Mouse (Mus musculus): ENCODE data around the gene Map7d2.
"Not testable (repeated sequence)": the region's sequence is repeated elsewhere in the genome, so short reads cannot be mapped to it uniquely, and the experiment has no call there.

The Map7d2 gene

GRCm38 (mm10) chrX:159414130-159414828 lies at the start of gene Map7d2:
TSS of gene Map7d2 (plus strand) at chrX:159414572.
- DNase-seq (ENCODE audit: low spot score in 2 of 2), result no peak

GRCm38 (mm10) chrX:159371831-159372752 lies 42.3 kb upstream of the Map7d2 start, which contains the start of gene Eif1ax:
TSS of gene Eif1ax (plus strand) at chrX:159372178.
- DNase-seq (ENCODE audit: low spot score in 2 of 2), result peak; percentile 73 to 82

GRCm38 (mm10) chrX:159372753-159373144 lies 41.6 kb upstream of the Map7d2 start:
- no peak for DNase-seq (ENCODE audit: low spot score in 2 of 2)

- DNase-seq (ENCODE audit: low spot score in 2 of 2), result no peak
These were observed 27.3 kb upstream of the Map7d2 start for GRCm38 (mm10) chrX:159387105-159387504.

- no peak for DNase-seq (ENCODE audit: low spot score in 2 of 2)
These were observed 25.4 kb upstream of the Map7d2 start for GRCm38 (mm10) chrX:159388953-159389352.

- no peak for DNase-seq (ENCODE audit: low spot score in 2 of 2)
These were observed 23.9 kb upstream of the Map7d2 start for GRCm38 (mm10) chrX:159390347-159390962.

DNA sequence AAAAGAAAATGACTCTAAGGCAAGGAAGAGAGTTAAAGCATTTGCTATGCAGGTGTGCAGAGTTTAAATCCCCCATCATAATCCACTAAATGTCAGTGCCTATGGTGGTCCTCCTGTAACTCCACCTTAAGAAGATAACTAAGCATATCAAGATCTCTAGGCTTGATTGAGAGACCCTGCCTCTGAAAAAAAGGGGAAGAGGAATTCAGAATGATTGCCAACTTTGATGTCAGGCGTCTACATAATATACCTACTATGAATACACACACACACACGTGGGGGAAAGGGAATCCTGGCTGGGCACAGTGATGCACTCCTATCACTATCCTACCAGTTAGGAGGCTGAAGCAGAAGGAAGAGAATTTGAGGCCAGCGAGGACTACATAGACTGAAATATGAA lies 23.1 kb upstream of the Map7d2 start:
- DNase-seq (ENCODE audit: low spot score in 2 of 2), result no peak

- peak in 1 of 2 experiments; percentile 11 for DNase-seq (ENCODE audit: low spot score in 2 of 2)
These were observed 5.1 kb upstream of the Map7d2 start for GRCm38 (mm10) chrX:159409253-159409652.

DNA sequence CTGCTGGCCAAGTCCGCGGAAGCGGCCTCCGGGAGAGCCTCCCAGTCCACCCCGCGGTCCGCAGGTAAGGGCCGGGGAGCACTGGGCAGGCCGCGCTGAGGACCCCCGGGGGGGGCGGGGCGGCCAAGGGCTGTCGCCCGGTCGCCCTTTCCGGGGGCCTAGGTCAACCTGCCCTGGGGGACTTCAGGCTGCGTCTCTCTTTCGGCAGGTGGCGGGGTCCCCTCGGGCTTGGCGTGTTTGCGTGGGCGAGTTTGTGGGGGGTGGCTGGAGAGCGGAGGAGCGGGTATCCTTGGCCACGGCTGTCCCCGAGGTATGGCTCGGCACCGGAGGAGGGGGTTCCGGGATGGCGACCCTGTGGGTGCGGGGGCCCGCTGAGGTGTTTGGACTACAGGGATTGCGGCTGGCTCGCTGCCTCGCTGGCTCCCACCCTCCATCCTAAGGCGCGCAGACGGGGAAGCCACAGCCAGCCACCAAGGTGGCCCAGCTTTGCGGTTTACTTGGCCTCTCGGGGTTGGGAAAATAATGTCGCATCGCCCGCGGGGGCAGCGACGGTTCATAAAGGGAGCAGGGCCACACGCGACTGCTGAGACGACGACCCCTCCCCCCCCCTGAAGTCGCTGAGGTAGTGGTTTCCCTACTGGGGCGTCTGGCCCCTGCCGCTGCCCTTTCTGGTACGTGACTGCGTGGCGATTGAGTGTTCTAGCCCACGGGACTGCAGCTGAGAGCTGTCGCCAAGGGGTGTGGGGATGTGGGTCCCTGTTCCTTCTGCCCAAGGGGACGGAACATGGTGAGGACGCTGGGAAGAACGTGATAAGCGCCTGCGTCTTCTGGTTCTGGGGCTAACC lies 679 bp downstream of the Map7d2 start:
- no peak for DNase-seq (ENCODE audit: low spot score in 2 of 2)

DNA sequence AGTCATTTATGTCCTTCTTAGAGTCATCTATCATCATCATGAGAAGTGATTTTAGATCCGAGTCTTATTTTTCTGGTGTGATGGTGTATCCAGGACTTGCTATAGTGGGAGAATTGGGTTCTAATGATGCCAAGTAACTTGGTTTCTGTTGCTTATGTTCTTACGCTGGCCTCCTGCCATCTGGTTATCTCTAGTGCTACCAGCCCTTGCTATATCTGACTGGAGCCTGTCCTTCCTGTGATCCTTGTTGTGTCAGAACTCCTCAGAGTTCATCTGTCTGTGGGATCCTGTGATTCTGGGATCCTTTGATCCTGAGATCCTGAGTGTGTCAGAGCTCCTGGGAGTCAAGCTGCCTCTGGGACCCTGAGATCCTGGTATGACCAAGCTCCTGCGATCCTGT lies 16.1 kb downstream of the Map7d2 start:
- not testable (repeated sequence) for DNase-seq (ENCODE audit: low spot score in 2 of 2)

DNA sequence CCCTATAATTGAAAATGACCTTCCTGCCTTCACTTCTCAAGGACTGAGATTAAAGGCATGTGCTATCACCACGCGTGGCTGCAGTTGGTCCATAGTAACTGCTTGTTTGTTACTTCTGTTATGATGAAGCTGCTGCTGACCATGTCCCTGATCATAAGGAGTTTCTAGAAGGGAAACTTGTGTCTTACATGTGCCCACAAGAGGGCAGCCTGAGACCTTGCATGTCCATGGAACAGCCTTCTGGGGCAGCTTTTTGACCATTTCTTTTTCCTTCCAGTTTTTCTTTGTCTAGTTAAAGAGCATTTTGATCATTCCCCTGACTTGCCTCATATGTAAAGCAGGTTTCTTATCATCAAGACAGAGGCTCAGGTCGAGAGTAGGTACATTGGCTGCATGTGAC lies 27.8 kb downstream of the Map7d2 start:
- DNase-seq (ENCODE audit: low spot score in 2 of 2), result peak in 1 of 2 experiments; percentile 3

GRCm38 (mm10) chrX:159447133-159447532 lies 32.8 kb downstream of the Map7d2 start:
- DNase-seq (ENCODE audit: low spot score in 2 of 2), result no peak

GRCm38 (mm10) chrX:159459006-159459654 lies 44.8 kb downstream of the Map7d2 start:
- DNase-seq (ENCODE audit: low spot score in 2 of 2), result no peak

DNA sequence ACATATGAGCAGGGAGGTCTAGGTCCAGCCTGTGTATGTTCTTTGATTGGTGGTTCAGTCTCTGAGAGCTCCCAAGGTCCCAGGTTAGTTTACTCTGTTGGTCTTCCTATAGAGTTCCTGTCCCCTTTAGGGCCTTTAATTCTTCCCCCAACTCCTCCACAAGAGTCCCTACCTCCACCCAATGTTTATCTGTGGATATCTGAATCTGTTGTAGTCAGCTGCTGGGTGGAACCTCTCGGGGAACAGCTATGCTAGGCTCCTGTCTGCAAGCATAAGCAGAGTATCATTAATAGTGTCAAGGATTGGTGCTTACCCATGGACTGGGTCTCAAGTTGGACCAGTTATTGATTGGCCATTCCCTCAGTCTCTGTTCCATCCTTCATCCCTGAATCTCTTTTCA lies 60.4 kb downstream of the Map7d2 start:
- no peak for DNase-seq (ENCODE audit: low spot score in 2 of 2)

DNA sequence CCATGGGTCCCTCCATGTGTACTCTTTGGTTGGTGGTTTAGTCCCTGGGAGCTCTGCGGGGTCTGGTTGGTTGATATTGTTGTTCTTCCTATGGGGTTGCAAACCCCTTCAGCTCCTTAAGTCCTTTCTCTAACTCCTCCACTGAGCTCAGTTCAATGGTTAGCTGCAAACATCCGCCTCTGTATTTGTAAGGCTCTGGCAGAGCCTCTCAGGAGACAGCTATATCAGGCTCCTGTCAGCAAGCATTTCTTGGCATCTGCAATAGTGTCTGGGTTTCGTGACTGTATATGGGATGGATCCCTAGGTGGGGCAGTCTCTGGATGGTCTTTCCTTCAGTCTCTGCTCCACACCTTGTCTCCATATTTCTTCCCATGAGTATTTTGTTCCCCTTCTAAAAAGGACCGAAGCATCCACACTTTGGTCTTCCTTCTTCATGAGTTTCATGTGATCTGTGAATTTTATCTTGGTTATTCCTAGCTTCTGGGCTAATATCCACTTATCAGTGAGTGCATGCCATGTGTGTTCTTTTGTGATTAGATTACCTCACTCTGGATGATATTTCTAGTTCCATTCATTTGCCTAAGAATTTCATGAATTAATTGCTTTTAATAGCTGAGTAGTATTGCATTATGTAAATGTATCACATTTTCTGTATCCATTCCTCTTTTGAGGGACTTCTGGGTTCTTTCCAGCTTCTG lies 64.0 kb downstream of the Map7d2 start:
- DNase-seq (ENCODE audit: low spot score in 2 of 2), result peak in 1 of 2 experiments; percentile 28

DNA sequence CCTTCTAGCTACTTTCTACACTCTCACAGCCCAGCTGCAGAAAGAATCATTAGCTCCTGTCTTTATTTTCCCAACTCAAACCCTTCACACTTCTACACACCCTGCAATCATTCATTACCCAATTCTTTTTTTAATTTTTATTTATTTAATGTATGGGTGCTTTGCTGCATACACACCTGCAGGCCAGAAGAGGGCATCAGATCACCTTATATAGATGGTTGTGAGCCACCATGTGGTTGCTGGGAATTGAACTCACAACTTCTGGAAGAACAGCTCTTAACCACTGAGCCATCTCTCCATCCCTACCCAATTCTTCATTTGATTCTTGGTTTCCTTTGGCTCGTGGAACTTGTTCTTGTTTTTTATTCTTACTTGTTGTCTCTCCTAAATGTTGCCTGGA lies 69.9 kb downstream of the Map7d2 start:
- DNase-seq (ENCODE audit: low spot score in 2 of 2), result no peak

GRCm38 (mm10) chrX:159503181-159503580 lies 88.8 kb downstream of the Map7d2 start:
- no peak for DNase-seq (ENCODE audit: low spot score in 2 of 2)

DNA sequence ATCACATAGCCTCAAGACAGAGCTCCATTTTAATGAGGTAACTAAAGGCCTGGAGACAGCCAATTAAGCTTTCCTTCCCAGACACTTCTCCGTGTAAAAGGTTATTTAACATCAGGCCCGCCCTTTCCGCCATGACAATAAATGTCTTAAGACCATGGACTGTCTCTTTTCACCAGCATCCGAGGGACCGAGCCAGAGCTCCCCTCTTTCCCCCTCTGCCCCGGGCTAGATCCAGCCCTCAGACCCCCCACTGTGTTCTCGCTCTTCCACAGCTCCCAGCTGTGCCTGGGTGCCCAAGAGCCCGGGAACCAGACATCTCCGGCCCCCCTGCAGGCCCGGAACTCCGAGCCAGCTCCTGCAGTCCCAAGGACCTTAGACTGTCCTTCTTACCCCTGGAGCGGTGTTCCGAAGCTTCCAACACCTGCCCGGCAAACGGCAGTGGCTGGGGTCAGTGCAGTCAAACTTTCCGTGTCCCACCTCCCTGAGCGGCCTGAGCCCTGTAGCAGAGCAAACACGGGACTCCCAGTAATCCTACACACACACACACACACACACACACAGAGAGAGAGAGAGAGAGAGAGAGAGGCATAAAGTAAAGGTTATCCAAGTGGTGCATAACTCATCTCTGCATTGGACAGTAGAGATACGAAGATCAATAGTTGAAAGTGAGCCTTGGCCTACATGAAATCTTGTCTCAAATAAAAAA lies 94.1 kb downstream of the Map7d2 start:
- DNase-seq (ENCODE audit: low spot score in 2 of 2), result no peak

- no peak for DNase-seq (ENCODE audit: low spot score in 2 of 2)
These were observed 94.7 kb downstream of the Map7d2 start for GRCm38 (mm10) chrX:159509042-159509441.
